Mouse (Mus musculus) heart, postnatal 36 days (tissue): ENCODE data around the gene Frmd6. TPM values are rescaled to one million over a fixed set of nuclear protein-coding genes. Genes with fewer than 3 reads are reported as not detected.

Experiments used
- DNase-seq, 2 experiments: peaks; one replicate each; pipeline ENCODE4 v3.0.0; 2021 to 2022
- intact Hi-C: fragments of 180-260 bp; cut with DNase I; formaldehyde crosslinking; loops from one replicate; pipeline ENCODE4 v1.15.1; 2025
- total RNA-seq, 2 experiments: library from RNA; stranded (reverse); gene quantifications; 2 replicates each; pipeline ENCODE4 v1.2.3; 2021

Frmd6 gene
- total RNA-seq, 2 experiments from 2014 or later: 33.4 to 39.1 TPM

DNA sequence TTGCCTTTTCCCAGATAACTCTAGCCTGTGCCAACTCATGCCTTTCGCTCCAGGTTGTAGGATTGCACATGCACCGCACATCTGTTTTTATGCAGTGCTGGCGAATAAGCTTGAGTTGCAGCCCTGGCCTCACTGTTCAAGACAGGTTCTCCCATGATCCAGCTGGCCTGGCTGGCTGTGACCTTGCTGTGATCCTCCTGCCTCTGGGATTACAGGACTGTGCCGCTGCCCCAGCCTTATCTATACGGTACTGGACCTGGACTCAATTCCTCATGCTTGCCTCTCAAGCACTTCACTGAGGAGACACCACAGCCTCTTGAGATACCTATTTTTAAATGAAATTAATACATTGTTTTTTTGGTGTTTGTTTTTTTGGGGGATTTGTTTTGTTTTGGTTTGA lies 118.9 kb downstream of the Frmd6 start:
- peak in 1 of 2 experiments; percentile 11 for DNase-seq
- intact Hi-C loops: no loop called here

DNA sequence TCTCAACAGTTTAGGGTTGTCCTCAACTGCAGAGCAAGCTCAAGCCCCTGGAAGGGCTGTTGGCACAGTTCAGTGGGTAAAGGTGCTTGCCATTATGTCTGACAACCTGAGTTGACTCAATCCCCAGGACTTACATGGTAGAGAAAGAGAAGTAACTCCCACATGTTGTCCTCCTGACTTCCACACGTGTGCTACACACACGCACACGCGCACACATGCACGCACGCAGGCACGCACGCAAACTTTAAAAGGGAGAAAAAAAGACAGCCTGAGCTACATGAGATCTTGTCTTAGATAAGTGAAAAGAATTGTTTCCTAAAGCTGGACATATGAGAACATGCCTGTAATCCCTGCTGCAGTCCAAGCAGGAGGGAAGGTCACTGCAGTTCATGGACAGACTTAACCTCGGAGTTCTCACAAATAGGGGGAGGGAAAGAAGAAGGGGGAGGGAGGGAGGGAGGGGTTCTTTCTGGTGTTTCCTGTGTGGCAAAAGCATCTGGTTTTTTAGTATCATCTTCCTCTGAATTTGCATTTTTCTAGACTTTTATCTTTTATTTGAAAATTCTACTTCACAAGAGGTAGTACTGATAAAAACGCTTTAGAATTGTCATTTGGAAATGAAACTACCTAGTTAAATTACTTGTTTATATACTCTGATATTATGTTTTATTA lies 121.4 kb downstream of the Frmd6 start:
- intact Hi-C loops: no loop called here
- no peak for DNase-seq

Other genes starting within 250 kb of the Frmd6 start
- 100 to 1,000 TPM; 134 to 142 TPM for gene Actr10, start 112.3 kb downstream of the Frmd6 start, total RNA-seq
- 100 to 1,000 TPM; 193 to 201 TPM for gene Psma3, start 149.1 kb downstream of the Frmd6 start, total RNA-seq
- gene Arid4a, start 190.5 kb downstream of the Frmd6 start, total RNA-seq: 10 to 100 TPM; 14.3 to 17.0 TPM